Mouse (Mus musculus) embryonic fibroblast, embryonic 13.5 days (primary cell): Measurements from ENCODE around the gene Atp2a3.

Experiments used
- CTCF ChIP-seq: IDR thresholded peaks from 2 replicates; pipeline ENCODE4 v1.5.1; 2011; ENCODE audit warnings: mild to moderate bottlenecking, control low read depth, low read length, moderate library complexity, borderline replicate concordance; ENCODE audit not compliant: insufficient read depth
- POLR2A ChIP-seq: IDR thresholded peaks from 2 replicates; pipeline ENCODE4 v1.6.1; 2011; ENCODE audit warnings: low read depth, mild to moderate bottlenecking, control low read depth, low read length, moderate library complexity

GRCm38 (mm10) chr11:72982516-72982915, 21.5 kb downstream of the Atp2a3 start:
- TF ChIP-seq CTCF (no peak), POLR2A (no peak)
